Mouse (Mus musculus) CD4-positive helper T cell, adult 2 months (primary cell): ENCODE data around the gene Zbtb4.

ENCODE experiments used
- DNase-seq: peaks from one replicate; pipeline ENCODE4 v3.0.0-alpha.2; 2012; ENCODE audit warnings: low read depth, missing footprints, low spot score

Zbtb4 gene

DNA sequence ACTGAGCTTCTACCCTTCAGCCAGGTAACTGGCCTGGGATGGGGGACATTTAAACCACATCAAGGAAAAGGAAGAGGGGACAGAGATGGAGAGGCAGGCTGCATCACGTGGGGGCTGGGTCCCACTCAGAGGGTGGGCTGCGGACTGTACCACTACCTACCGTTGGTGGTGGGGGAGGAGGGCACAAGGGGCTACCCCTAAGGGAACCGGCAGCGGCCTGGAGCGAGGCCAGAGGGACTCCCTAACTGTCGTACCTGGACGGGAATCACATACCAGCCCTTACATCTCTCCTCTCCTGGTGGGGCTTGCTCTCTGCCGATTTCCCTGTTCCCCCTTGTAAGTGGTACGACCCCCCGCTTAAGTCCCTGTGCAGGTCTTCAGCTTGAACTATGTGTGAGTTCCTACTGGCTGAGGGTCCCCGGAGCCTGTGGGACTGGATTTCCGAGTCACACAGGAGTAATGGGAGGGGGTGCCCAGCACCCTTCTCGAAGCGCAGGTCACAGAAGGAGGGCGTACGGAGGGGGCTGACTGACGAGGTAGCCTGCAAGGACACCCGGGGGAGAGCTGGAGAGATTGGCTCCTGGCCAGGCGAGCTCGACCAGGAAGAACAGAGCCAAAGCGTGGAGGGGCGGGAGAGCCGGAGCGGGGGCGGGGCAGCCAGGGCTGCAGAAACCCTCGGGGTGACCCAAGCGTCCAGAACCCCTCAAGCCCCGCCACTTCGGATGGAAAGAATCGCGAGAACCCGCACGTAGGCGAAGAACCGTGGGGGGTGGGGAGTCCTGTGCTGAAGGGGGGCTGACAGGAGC is 34.9 kb downstream of the Zbtb4 start:
- no peak for DNase-seq

- no peak for DNase-seq
Observed at GRCm38 (mm10) chr11:69801379-69801977, 35.8 kb downstream of the Zbtb4 start, which contains the start of gene Fgf11. Gene Fgf11 (minus strand): TSS chr11:69801857.

DNA sequence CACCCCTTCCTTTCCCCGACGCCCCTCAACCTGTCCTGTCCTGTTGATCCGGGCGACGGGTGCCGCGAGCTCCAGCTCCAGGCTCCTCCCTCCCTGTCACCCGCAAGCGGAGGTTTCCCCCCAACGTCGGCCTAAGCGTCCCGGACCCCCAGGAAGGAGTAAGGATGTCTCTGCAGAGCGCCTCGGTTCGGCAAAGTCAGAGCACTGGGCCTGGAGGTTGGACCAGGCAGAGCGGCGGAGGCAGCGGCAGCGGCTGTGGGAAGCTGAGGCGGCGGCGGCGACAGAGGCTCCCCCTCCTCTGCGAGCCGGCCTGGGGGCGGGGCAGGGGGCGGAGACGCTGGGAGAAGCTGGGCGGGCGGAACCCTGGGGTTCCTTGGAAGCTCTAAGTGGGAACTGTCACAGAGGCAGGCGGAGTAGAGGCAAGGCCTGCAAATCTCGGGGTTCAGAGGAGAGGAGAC is 37.0 kb downstream of the Zbtb4 start:
- peak; percentile 73 for DNase-seq

DNA sequence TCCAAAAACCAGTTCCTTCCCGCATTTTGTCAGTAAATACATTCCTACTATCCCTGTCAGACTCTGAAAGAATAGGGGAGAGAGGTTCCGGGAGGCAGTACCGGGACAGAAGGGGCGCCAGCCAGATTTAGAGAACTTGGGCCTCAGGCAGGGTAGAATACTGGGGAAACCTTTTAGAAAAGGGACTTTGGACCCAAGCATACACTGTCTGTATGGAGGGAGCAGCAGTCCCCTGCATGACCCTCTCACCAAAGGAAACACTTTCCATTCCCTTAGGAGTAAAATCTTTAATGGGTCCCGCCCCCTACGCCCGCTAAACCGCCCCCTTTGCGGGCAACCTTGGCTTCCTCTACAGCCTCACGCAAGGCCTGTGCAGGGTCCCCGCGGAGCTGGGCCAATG is 37.6 kb downstream of the Zbtb4 start:
- DNase-seq = no peak

- peak; percentile 80 for DNase-seq
Observed at GRCm38 (mm10) chr11:69803786-69804651, 38.3 kb downstream of the Zbtb4 start.

GRCm38 (mm10) chr11:69804652-69804940 is 38.9 kb downstream of the Zbtb4 start:
- DNase-seq = no peak

- no peak for DNase-seq
Observed at GRCm38 (mm10) chr11:69804972-69805909, 39.5 kb downstream of the Zbtb4 start, which contains the start of gene Tmem102. Gene Tmem102 (minus strand): TSS chr11:69805624.

DNA sequence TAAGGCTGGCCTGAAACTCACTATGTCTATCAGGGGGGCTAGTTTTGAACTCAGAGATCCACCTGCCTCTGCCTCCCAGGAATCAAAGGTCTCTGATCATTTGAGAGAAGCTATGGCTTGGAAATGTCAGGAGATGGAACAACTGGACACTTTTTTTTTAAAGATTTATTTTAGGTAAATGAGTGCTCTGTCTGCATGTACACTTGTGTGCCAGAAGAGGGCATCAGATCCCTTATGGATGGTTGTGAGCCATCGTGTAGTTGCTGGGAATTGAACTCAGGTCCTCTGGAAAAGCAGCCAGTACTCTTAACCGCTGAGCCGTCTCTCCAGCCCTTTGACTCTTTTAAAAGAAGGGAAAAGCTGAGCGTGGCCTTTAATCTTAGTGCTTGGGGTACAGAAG is 40.7 kb downstream of the Zbtb4 start:
- DNase-seq = no peak

- DNase-seq = no peak
Observed at GRCm38 (mm10) chr11:69807641-69808040, 41.9 kb downstream of the Zbtb4 start.

DNA sequence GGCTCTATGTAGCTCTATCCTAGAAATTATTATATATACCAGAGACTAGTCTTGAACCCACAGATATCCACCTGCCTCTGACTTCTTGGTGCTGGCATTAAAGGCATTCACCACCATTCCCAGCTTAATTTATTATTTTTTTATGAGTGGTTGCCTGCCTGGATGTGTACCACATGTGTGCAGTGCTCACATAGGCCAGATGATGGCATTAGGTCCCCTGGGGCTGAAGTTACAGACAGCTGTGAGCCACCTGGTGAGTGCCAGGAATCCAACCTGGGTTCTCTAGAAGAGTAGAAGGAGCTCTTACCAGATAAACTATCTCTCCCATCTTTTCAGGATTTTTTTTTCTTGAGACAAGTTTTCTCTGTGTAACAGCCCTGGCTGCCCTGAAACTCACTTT is 44.6 kb downstream of the Zbtb4 start:
- no peak for DNase-seq

DNA sequence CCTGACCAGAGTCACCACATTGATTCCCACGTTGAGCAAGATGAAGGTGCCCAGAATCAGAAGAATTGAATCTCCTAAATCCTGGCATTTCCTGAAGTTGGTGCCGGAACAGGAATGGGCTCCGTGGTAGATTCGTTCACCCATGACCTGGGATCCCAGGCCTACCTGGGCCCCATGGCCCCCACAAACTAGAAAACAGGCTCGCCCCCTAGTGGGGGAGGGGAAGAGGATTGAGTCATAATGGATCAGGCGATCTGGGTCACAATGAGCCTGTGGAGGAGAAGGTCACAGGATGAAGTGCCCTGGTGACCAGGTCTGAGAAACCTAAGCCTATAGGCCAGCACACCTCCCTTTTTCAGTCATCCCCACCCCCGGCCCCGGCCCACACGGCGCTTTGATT is 49.4 kb downstream of the Zbtb4 start, which contains the start of gene Gm39566:
Gene Gm39566 (minus strand): TSS at position 144 of the 400 bp plus-strand sequence.
- no peak for DNase-seq

DNA sequence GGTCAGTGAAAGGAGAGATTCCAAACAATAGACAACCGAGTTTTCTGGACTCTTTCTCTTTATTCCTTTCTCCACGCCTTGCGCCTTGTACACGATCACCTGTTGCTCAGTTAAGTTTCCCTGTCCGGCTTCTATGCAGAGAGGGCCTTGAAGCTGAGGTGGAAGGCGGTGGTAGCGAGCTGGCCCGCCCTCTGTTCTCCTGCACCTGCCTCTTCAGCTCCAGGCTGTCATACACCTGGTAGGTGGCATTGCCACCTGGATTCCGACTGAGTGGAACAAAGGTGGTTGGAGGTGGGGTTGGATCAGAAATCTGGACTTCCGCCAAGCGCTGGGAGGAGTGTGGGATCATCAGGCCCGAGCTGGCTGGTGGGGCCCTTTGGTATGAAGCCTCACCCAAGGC is 50.8 kb downstream of the Zbtb4 start:
- no peak for DNase-seq

DNA sequence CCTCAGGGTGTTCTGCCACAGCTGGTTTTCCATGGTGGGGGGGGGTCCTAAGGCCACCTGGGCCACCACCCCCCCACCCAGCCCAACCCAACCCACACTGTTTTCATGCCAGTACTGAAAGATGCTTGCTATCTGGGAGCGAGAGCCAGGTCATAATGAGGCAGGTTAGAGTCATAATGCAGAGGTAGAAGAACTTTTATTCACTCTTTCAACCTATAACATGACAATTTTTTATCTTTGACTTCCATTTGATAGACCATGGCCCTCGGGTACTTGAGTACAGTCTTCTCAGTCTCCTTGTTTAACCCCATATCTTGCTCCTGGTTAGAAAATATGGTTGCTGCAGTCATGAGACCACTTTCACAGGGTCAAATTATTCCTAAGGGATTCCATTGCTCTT is 52.7 kb downstream of the Zbtb4 start, which contains the start of gene Spem2:
Gene Spem2 (minus strand): TSS at position 101 of the 400 bp plus-strand sequence.
- no peak for DNase-seq

GRCm38 (mm10) chr11:69818871-69819270 is 53.2 kb downstream of the Zbtb4 start:
- DNase-seq = no peak

DNA sequence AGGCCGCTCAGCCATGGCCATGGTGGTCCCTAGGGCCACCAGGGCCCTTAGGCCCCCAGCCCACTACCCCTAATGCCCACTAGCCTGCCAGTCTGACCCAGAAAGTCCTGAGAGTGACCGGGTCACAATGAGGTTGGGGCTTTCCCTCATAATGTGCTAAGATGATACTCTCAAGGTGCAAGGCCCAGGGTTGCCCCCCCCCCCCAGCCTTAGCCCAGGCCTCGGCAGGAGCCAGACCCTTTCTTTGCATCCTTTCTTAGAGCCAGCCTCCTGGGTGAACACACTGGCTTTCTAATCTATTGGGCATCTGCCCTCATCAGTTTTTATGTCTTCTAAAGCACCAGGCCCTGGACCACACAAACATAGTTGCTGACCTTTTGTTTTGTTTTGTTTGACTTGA is 56.4 kb downstream of the Zbtb4 start, which contains the start of gene Spem1:
Gene Spem1 (minus strand): TSS at position 101 of the 400 bp plus-strand sequence.
- DNase-seq = no peak

- DNase-seq = no peak
Observed at GRCm38 (mm10) chr11:69823456-69823855, 57.7 kb downstream of the Zbtb4 start.

GRCm38 (mm10) chr11:69828832-69829231 is 63.1 kb downstream of the Zbtb4 start:
- no peak for DNase-seq

DNA sequence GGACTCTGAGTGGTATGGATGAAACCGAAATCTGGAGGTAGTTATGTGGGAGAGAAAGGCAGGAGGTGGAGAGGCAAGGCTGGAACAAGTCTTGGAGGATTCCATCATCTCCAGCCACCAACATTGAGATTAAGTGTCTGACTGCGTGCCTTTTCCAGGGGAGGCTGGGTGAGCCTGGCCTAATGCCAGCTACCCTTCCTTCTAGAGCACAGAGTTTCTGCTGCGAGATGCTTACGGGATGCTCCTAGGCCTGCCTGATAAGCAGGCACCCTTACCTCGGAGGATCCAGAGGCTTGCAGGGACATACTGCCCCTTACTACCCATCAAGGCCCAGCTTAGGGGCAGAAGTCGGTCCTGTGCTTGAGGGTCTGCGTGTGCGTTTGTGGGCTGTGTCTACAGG is 67.8 kb downstream of the Zbtb4 start:
- DNase-seq = no peak
